Mouse (Mus musculus) kidney, embryonic 14.5 days (tissue): ENCODE data around the gene Tyrp1. TPM values are rescaled to one million over a fixed set of nuclear protein-coding genes. Genes with fewer than 3 reads are reported as not detected.

Experiments used
- ATAC-seq: fragments of 200-750 bp; cut with Nextera tagmentation; 2 replicates; pipeline ENCODE4 v1.8.0; 2017; ENCODE audit warnings: moderate number of reproducible peaks, mild to moderate bottlenecking, moderate TSS enrichment, moderate library complexity; ENCODE audit not compliant: low FRiP score, low TSS enrichment
- H3K27ac ChIP-seq: fragments of 300-500 bp; sonication (generic); 2 replicates; pipeline ENCODE4 v1.5.1; 2014; ENCODE audit warnings: low read depth, mild to moderate bottlenecking, low read length, moderate library complexity, mixed read lengths
- H3K27me3 ChIP-seq: fragments of 300-500 bp; sonication (generic); 2 replicates; pipeline ENCODE4 v1.6.1; 2014; ENCODE audit warnings: mild to moderate bottlenecking, low read length; ENCODE audit not compliant: control insufficient read depth, insufficient read depth
- H3K36me3 ChIP-seq: fragments of 300-500 bp; sonication (generic); 2 replicates; pipeline ENCODE4 v1.6.1; 2014; ENCODE audit warnings: low read length, mixed read lengths; ENCODE audit not compliant: control insufficient read depth, insufficient read depth
- H3K4me1 ChIP-seq: fragments of 300-500 bp; sonication (generic); 2 replicates; pipeline ENCODE4 v1.6.1; 2014; ENCODE audit warnings: low read length, mixed read lengths; ENCODE audit not compliant: control insufficient read depth, insufficient read depth
- H3K4me2 ChIP-seq: fragments of 300-500 bp; sonication (generic); replicated peaks from 2 replicates; pipeline ENCODE4 v1.6.1; 2014; ENCODE audit warnings: low read depth, mild to moderate bottlenecking, low read length
- H3K4me3 ChIP-seq: fragments of 300-500 bp; sonication (generic); 2 replicates; pipeline ENCODE4 v1.5.1; 2014; ENCODE audit warnings: mild to moderate bottlenecking, low read length
- H3K9ac ChIP-seq: fragments of 300-500 bp; sonication (generic); 2 replicates; pipeline ENCODE4 v1.6.1; 2014; ENCODE audit warnings: low read depth, mild to moderate bottlenecking, low read length, moderate library complexity
- H3K9me3 ChIP-seq: fragments of 300-500 bp; sonication (generic); 2 replicates; pipeline ENCODE4 v1.6.1; 2016; ENCODE audit warnings: low read length; ENCODE audit not compliant: control insufficient read depth
- whole genome bisulfite sequencing: fragments of 180-500 bp; shearing (Covaris S2); extraction: QIAGEN DNeasy Blood & Tissue Kit; methylation state at CpG from one replicate; pipeline ENCODE4 v1.1.7; 2014; 5-methylcytosine and 5-hydroxymethylcytosine counted together
- polyA plus RNA-seq: library from polyadenylated mRNA; unstranded; fragments of >200 nt; fragmentation: Nextera tagmentation; extraction: Ambion mirVana; gene quantifications from 2 replicates; pipeline ENCODE4 v1.2.1, GENCODE M21; 2014

The Tyrp1 gene
- not detected in 2 replicates for polyA plus RNA-seq

DNA sequence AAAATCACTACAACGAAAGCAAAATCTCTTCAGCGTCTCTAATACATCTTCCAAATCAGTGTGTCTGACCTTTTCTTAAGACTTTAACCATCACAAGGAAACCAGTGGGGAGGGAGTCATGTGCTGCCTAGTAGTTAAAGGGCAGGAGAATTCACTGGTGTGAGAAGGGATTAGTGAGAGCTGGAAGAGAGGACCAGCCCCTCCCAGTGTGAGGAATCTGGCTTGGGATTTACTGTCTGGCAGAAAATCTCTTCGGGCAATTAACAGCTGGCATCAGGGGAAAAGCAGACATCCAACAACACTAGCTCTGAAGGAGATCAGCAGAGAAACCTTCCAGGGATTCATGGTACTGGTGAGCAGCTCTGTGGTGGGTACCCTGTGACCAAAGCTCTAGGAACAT is at the start of gene Tyrp1:
Gene Tyrp1 (plus strand): TSS at position 74 of the 400 bp plus-strand sequence.
- Histone ChIP-seq H3K9me3 (no peaks in the 10 kb centered on the region), H3K27me3 (no peaks in the 10 kb centered on the region), H3K9ac (no peak within 1 kb of the TSS), H3K4me1 (no peaks in the 10 kb centered on the region), H3K4me2 (no peak within 1 kb of the TSS), H3K27ac (no peak within 1 kb of the TSS), H3K4me3 (no peak within 1 kb of the TSS), H3K36me3 (no peaks in the 10 kb centered on the region)
- ATAC-seq: no peak
- WGBS: 70% methylated on average over 3 of the region's 3 CpGs

DNA sequence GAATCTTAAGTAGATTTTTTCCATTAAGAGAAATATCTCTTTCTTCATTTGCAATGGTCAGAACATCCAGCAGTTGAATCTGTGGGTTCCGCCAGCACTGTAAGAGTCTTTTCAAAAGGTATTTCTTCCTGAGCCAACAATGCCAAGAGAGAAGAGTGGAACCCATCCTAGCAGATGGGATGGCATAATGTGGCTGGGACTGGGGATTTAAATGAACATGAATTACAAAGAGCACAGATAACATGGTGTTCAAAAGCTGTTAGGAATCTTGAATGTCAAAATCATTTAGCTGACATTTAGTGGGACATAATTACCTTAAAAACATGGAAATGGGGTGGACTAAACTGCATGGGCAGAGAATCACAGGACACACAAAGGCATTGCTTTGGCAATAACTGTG is 45.6 kb upstream of the Tyrp1 start:
- no peaks in the 10 kb centered on the region for H3K36me3 ChIP-seq
- H3K4me2 ChIP-seq: no peak overlapping the region
- WGBS: 79% methylated on average over 1 of the region's 1 CpGs
- no peak for ATAC-seq
- no peak overlapping the region for H3K27ac ChIP-seq
- H3K9ac ChIP-seq: no peak overlapping the region
- H3K4me3 ChIP-seq: no peak overlapping the region
- no peaks in the 10 kb centered on the region for H3K27me3 ChIP-seq
- H3K9me3 ChIP-seq: no peaks in the 10 kb centered on the region
- H3K4me1 ChIP-seq: no peaks in the 10 kb centered on the region

DNA sequence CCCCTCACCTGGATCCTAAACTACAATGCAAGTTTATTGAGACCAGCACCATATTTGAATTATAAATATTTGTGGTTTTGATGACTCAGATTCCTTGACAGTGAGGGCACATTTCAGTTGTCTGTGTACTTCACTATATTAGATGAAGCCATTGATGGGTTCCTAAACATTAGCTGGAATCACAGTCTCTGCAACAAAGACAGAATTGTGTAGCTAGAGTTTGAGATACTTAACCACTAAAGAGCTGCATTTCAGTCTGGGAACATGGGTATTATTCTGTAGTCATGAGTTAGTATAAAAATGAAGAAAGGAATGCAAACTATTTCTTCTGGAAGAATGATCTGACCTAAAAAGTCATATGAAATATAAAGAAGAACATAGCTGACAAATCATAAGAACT is 14.4 kb upstream of the Tyrp1 start:
- no peaks in the 10 kb centered on the region for H3K27me3 ChIP-seq
- no peak overlapping the region for H3K27ac ChIP-seq
- no peaks in the 10 kb centered on the region for H3K36me3 ChIP-seq
- no peaks in the 10 kb centered on the region for H3K9me3 ChIP-seq
- H3K4me2 ChIP-seq: no peak overlapping the region
- no peaks in the 10 kb centered on the region for H3K4me1 ChIP-seq
- ATAC-seq: no peak
- no peak overlapping the region for H3K9ac ChIP-seq
- H3K4me3 ChIP-seq: no peak overlapping the region

DNA sequence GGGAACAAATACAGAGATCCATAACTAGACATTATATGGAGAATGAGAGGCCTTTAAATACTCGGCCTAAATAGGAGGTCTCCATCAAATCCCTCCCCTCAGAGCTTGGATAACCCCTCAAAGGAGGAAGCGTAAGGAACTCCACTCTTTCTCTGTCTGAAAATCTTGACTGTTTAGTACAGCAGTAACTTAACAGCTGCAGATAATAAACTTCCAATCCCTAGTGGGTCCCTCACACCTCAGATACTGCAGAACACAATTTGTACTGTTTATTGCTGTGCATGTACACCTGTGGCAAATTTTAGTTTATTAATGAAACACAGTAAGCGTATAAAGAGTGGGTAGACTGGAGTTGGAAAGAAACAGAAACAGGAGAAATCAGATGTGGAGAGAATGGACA is 12.0 kb upstream of the Tyrp1 start:
- Histone ChIP-seq H3K9ac (no peak overlapping the region), H3K27me3 (no peaks in the 10 kb centered on the region), H3K27ac (no peak overlapping the region), H3K4me1 (no peaks in the 10 kb centered on the region), H3K36me3 (no peaks in the 10 kb centered on the region), H3K9me3 (no peaks in the 10 kb centered on the region), H3K4me3 (no peak overlapping the region), H3K4me2 (no peak overlapping the region)
- no peak for ATAC-seq
- WGBS: 88% methylated on average over 3 of the region's 3 CpGs

DNA sequence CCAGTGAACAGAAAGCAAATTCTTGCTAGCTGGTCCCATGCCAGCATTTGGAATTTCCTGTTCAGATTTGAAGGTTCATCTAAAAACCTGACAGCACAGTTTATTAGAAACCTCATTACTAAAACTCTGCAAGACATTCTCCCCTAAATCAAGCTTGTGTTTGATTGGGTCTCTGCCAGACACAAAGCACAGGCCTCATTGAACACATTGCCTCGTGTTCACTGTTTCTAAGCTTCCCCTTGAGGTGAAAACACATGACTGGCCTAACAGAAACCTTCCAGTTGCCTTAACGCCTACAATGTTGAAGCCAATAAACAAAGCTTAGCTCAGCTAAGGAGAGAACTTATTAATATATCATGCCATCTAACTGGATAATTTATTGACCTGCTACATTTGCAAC is 5.7 kb upstream of the Tyrp1 start:
- Histone ChIP-seq H3K36me3 (no peaks in the 10 kb centered on the region), H3K9me3 (no peaks in the 10 kb centered on the region), H3K9ac (no peak overlapping the region), H3K4me3 (no peak overlapping the region), H3K4me1 (no peaks in the 10 kb centered on the region), H3K27ac (no peak overlapping the region), H3K4me2 (no peak overlapping the region), H3K27me3 (no peaks in the 10 kb centered on the region)
- WGBS: 51% methylated on average over 2 of the region's 2 CpGs
- no peak for ATAC-seq

DNA sequence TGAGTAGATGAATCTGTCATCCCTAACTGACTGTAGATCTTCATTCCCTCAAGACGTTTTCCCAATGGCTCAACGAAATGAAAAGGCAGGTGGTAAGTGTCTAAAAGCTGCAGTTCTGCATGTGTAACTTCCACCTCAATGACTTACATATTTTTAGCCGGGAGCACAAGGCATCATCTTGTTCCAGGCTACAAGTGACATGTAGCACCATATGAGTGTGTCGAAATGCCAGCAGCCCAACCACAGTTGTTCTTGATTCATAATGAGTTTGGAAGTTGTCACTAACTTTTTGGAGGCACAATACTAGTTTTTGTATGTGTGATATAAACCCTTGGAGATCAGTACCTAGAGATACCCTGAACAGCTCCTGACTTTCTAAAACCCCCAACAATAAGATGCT is 5.4 kb downstream of the Tyrp1 start:
- WGBS: 77% methylated on average over 4 of the region's 4 CpGs
- Histone ChIP-seq H3K4me2 (no peak overlapping the region), H3K27me3 (no peaks in the 10 kb centered on the region)

DNA sequence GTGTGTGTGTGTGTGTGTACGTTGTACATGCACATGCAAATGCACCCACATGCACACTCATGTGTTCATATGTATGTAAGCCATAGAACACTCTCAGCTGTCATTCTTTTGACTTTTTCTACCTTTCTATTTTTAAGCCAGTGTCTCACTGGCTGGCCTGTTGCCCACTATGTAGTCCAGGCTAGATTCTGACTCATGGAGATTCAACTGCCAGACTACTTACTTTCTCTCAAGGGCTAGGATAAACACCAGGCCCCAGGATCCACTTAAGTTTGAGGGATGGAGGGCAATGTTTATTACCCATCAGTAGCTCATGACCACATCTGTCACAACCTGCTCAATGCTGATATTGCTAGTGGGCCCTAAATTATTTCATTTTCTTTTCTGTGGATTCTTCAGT is 8.1 kb downstream of the Tyrp1 start:
- 89% methylated on average over 1 of the region's 1 CpGs for WGBS
- no peak overlapping the region for H3K4me2 ChIP-seq
- ATAC-seq: no peak

More for the DNA sequence above, 5.4 kb downstream of the Tyrp1 start:
- ATAC-seq: no peak
- H3K4me3 ChIP-seq: no peak overlapping the region
- no peaks in the 10 kb centered on the region for H3K9me3 ChIP-seq
- no peak overlapping the region for H3K9ac ChIP-seq
- H3K27ac ChIP-seq: no peak overlapping the region
- H3K36me3 ChIP-seq: no peaks in the 10 kb centered on the region
- H3K4me1 ChIP-seq: no peaks in the 10 kb centered on the region

DNA sequence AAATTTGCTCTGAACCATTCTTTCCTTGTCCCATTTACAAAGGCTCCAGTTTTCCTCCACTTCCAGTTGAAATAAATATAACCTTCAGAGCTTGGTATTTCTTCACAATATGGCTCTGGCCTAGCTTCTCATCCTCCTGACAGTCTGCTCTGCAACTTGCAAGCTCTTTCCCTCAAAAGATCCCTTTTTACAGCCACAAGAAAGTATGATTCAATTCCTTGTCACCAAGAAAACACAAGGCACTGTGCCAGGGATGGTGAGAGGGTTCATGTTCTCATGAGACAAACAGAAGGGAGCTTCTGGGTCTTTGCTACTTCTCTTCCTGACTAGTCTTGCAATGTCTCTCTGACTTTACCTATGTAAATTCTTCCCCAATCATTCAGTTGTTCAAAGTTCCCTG is 9.8 kb downstream of the Tyrp1 start:
- Histone ChIP-seq H3K4me2 (no peak overlapping the region), H3K27me3 (no peaks in the 10 kb centered on the region), H3K27ac (no peak overlapping the region), H3K9me3 (no peaks in the 10 kb centered on the region), H3K36me3 (no peaks in the 10 kb centered on the region), H3K4me1 (no peaks in the 10 kb centered on the region), H3K9ac (no peak overlapping the region), H3K4me3 (no peak overlapping the region)
- no peak for ATAC-seq

More for the DNA sequence above, 8.1 kb downstream of the Tyrp1 start:
- Histone ChIP-seq H3K4me3 (no peak overlapping the region), H3K9ac (no peak overlapping the region), H3K27me3 (no peaks in the 10 kb centered on the region), H3K27ac (no peak overlapping the region), H3K36me3 (no peaks in the 10 kb centered on the region), H3K9me3 (no peaks in the 10 kb centered on the region), H3K4me1 (no peaks in the 10 kb centered on the region)

DNA sequence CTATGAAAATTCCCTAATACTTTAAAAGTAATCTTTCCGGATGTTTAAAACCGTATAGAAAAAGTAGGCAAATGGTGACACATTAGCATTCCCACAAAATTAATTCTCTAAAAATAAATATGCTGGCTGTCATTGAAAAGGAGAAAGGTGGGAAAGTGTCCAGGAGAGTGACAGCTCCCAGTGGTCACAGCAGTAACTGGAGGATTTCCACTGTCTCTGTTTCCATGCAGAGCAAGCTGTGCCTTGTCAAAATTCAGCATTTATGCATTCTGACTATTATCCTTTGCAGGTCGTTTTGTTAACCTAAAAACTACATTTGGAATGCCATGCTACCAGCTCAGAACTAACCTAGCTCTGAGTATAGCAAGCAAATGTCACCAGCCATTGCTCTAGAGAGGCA is 12.1 kb downstream of the Tyrp1 start:
- Histone ChIP-seq H3K27me3 (no peaks in the 10 kb centered on the region), H3K27ac (no peak overlapping the region), H3K36me3 (no peaks in the 10 kb centered on the region), H3K4me1 (no peaks in the 10 kb centered on the region), H3K4me3 (no peak overlapping the region), H3K4me2 (no peak overlapping the region), H3K9me3 (no peaks in the 10 kb centered on the region), H3K9ac (no peak overlapping the region)
- 84% methylated on average over 3 of the region's 3 CpGs for WGBS
- ATAC-seq: no peak
